Mouse (Mus musculus): ENCODE results near the gene 1700016H13Rik.

1700016H13Rik gene

DNA sequence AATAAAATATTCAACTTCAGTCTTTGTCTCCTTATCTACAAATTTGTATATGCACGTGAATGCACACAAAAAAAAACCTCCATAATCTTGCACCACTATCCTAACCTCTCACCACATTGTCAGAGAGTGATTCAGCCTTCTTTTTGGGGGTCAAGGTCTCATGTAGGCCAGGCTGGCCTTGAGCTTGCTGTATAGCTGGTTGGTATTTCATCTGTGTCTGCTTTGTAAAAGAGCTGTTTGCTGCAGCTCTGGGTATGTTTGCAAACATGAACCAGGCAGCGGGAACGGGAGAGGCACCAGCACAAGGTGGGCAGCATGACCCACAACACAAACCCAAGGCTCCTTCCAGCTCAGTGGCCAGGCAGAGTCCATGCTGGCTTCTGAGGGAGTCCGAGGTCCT, 17.8 kb upstream of the 1700016H13Rik start:
- no peak for ATAC-seq (ENCODE audit: low TSS enrichment)

DNA sequence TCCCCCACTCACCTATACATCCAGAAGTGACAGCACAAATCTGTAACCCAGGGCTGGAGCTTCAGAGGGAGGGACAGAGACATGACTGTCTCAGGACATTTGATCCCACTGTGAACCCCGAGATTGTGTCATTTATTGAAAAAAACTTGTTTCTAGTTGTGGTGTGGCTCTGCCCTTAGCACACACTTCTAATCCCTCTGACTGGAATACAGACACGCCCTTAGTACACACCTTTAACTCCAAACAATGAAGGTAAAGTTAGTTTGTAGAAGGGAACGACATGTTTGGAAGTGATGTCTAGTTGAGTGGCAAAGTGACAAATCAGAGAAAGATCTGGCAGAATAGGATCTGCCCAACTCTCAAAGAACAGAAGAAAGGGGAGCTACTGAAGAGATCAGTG, 16.0 kb upstream of the 1700016H13Rik start:
- ATAC-seq (ENCODE audit: low TSS enrichment), result no peak

DNA sequence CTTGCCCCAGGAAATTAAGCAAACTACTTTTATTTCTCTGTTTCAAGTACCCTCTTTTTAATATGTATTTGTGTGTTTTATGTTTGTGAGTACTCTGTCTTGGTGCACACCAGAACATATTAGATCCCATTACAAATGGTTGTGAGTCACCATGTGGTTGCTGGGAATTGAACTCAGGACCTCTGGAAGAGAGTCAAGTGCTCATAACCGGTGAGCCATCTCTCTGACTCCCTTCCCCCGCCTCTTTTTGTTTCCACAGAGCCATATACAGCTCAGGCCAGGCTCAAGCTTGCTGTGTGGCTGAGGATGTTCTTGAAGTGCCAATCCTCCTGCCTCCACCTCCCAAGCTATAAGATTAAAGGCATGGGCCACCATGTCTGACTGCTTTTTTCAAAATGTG, 10.1 kb upstream of the 1700016H13Rik start:
- no peak for ATAC-seq (ENCODE audit: low TSS enrichment)

GRCm38 (mm10) chr5:103664932-103665331, 9.1 kb upstream of the 1700016H13Rik start:
- ATAC-seq (ENCODE audit: low TSS enrichment), result no peak

GRCm38 (mm10) chr5:103659571-103659970, 3.8 kb upstream of the 1700016H13Rik start:
- ATAC-seq (ENCODE audit: low TSS enrichment), result peak; percentile 79

- ATAC-seq (ENCODE audit: low TSS enrichment), result no peak
Observed at GRCm38 (mm10) chr5:103658921-103659320, 3.1 kb upstream of the 1700016H13Rik start.

DNA sequence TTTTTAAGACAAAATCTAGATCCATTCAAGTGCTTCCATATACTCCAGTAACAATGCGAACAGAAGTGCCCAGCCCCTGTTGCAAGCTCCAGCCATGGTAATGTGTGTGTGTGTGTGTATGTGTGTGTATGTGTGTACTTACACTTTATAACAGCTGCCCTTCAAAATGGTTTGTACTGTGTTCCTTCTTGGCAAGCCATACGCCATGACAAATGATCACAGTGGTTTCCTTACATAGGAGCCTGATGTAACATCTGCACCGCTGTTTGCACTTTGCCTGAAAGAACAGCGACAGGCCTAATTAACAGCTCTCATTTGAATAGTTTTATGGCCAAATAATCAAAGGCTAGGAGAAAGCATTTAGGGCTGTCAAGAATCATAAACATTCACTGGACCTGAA, 1.0 kb downstream of the 1700016H13Rik start:
- ATAC-seq (ENCODE audit: low TSS enrichment), result no peak

DNA sequence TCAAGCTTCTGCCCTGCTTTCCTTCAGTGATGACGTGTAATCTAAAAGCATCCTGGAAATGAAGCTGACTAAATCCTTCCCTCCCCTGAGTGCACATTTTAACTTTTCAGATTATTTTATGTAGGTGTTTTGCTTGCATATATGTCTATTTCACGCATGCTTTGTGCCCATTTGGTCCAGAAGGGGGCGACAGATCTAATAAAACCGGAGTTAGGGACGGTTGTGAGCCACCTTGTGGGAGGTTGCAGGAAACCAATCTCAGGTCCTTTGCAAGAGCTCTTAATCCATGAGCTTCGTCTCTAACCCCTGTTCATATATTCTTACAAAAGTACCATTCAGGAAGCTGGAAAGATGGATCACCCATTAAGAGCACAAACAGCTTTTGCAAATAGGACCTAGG, 1.6 kb downstream of the 1700016H13Rik start:
- ATAC-seq (ENCODE audit: low TSS enrichment), result no peak

GRCm38 (mm10) chr5:103647320-103647719, 8.5 kb downstream of the 1700016H13Rik start:
- no peak for ATAC-seq (ENCODE audit: low TSS enrichment)

DNA sequence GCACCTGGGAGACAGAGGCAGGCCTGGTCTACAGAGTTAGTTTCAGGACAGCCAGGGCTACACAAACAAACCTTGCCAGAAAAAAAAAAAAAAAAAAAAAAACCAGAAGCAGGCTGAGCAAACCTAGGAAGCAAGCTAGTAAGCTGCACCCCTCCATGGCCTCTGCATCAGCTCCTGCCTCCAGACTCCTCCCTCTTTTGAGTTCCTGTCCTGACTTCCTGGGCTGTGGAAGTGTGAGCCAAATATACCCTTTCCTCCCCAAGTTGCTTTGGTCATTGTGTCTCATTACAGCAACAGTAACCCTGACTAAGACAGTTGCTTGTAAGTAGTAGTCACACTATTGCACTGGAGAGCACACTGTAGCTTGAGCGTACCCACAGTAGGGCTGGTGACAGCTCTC, 11.6 kb downstream of the 1700016H13Rik start:
- no peak for ATAC-seq (ENCODE audit: low TSS enrichment)

DNA sequence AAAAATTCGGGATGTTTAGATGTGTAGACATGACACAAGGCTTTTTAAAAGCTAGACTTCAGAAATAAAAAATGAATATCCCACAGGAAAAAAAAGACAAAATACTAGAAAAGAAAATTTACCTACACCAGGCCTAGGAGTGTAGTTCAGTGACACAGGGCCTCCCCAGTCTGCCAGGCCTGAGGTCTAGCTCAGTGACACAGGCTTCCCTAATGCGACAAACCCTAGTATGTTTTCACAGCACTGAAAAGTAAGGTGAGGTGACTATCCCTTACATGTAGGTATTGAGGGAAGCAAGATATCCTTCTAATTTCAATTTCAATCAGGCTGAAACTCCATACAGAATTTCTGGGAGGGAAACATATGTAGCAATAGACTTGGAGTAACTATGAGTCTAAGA, 18.6 kb downstream of the 1700016H13Rik start:
- no peak for ATAC-seq (ENCODE audit: low TSS enrichment)

DNA sequence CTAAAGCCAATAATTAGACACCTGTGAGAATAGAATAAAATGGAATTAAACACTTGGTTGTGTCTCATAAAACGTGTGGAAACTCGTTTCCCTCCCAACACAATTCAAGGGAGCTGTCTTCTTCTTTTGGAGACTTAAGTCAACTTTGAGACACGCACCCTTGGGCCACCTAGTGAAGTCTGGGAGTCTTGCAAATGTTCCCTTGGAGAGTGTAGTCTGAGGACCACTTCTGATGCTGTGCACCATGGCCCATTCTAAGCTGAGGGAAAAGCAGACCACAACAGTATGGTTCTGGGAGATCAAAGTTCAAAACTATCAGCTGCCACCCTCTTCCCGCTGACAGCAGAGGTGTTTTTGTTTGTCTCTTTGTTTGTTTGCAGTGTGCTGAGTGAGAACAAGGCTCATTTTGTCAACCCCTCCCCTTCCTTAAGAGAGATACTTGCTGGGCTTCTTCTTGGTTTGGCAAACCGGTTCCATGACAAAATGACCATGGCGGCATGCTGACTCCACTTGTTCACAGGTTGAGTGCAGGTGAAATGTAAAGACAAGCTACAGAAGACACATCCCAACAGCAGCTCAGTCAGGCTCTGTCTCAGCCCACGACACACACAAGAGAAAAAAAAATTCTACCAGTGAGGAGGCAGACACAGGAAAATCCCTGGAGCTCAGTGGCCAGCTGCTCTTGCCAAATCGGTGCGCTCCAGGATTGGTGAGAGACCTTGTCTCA, 25.8 kb downstream of the 1700016H13Rik start:
- ATAC-seq (ENCODE audit: low TSS enrichment), result no peak

DNA sequence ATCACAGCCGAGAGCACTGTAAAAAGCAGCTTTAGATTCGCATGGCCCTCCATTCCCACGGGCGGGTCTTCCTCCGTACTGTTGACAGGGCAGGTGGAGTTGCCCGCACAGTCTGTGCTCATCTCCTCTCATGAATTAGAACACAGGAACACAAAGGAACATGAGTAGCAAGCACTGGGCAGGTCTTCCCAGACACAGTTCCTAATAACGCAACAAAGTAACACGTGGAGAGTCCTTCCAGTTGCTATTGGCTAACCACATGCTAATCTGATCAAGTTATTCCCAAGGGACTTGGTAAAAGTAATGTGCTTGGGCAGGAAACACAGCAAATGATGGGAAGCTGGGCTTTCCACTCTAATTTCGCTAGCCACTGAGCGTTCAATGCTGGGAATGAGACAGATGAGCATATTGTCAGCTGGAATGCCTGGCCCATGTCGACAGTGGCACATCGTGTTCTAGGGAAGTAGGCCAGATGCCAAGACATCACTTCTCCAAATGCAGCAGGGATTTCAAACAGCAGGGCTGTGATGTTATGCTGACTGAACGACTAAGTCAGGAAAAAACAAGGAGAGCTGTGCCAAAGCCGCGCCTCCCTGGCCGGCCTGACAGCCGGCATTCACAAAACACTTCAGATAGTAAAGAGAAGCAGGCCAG, 26.6 kb downstream of the 1700016H13Rik start, which contains the start of gene Slc10a6:
Gene Slc10a6, minus strand, starts transcription at position 293 of the 654 bp plus-strand sequence.
- peak; percentile 85 for ATAC-seq (ENCODE audit: low TSS enrichment)

GRCm38 (mm10) chr5:103628499-103628898, 27.3 kb downstream of the 1700016H13Rik start:
- ATAC-seq (ENCODE audit: low TSS enrichment), result no peak

- ATAC-seq (ENCODE audit: low TSS enrichment), result no peak
Observed at GRCm38 (mm10) chr5:103624831-103625230, 31.0 kb downstream of the 1700016H13Rik start.

DNA sequence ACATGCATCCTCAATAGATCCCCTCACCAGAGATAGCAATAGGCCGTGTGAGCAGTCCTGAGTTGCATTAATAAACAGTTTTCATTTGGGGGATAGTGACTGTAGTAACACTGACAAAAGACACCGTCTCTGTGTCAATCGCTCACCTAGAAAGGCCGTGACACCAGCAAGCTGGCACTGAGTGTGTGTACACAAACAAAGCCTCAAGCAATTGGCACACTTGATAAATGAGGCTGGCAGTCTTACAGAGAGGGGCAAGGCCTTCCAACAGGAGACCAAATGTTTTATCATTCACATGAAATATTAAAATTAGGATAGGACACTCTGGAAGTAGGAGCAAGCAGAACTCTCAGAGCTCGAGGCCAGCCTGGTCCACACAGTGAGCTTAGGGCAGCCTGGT, 33.5 kb downstream of the 1700016H13Rik start:
- no peak for ATAC-seq (ENCODE audit: low TSS enrichment)

- peak; percentile 23; the same call in 1 of the 2 replicates for ATAC-seq (ENCODE audit: low TSS enrichment)
Observed at GRCm38 (mm10) chr5:103620301-103620973, 35.4 kb downstream of the 1700016H13Rik start.

GRCm38 (mm10) chr5:103617191-103617590, 38.6 kb downstream of the 1700016H13Rik start:
- no peak for ATAC-seq (ENCODE audit: low TSS enrichment)

GRCm38 (mm10) chr5:103614356-103614755, 41.5 kb downstream of the 1700016H13Rik start:
- no peak for ATAC-seq (ENCODE audit: low TSS enrichment)

GRCm38 (mm10) chr5:103612316-103612715, 43.5 kb downstream of the 1700016H13Rik start:
- ATAC-seq (ENCODE audit: low TSS enrichment), result no peak

GRCm38 (mm10) chr5:103610856-103611472, 44.8 kb downstream of the 1700016H13Rik start:
- ATAC-seq (ENCODE audit: low TSS enrichment), result no peak

DNA sequence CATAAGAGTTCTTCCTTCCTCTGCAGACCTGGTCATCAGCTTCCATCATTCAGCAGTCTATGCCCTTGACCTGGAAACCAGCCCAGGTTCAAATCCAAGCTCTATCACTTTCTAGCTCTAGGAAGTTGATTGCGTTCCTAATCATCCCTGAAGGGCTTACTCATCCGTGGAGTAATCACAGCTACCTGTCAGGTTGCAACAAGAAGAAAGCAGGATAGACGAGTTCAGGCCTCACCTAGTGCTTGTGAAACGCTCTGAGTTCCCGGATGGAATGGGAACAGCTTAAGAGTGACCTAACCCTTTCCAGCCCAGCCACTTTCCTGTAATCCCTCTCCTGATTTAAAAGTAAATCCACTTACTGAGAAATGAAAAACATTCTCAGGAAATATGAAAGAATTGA, 45.7 kb downstream of the 1700016H13Rik start:
- ATAC-seq (ENCODE audit: low TSS enrichment), result no peak
